Mouse (Mus musculus) liver, embryonic 16.5 days (tissue): ENCODE data around the gene Lrrc3. TPM values are rescaled to one million over a fixed set of nuclear protein-coding genes. Genes with fewer than 3 reads are reported as not detected.

Experiments
- polyA plus RNA-seq: library from polyadenylated mRNA; unstranded; fragments of >200 nt; fragmentation: Nextera tagmentation; extraction: Ambion mirVana; gene quantifications from 2 replicates; pipeline ENCODE4 v1.2.1, GENCODE M21; 2015

Lrrc3 gene
- polyA plus RNA-seq, 1 experiment from 2014 or later: 18.6 TPM

Other genes starting within 250 kb of the Lrrc3 start
- gene Tspear, start 216.0 kb downstream of the Lrrc3 start, polyA plus RNA-seq: 0.05 TPM in 1 of 2 replicates, not detected in the other
- gene Gm19402, start 211.8 kb downstream of the Lrrc3 start, polyA plus RNA-seq: not detected in 2 replicates
- not detected in 2 replicates for gene Gm9508, start 205.3 kb downstream of the Lrrc3 start, polyA plus RNA-seq
- not detected in 2 replicates for gene Gm10272, start 195.9 kb downstream of the Lrrc3 start, polyA plus RNA-seq
- not detected in 2 replicates for gene Gm10024, start 191.1 kb downstream of the Lrrc3 start, polyA plus RNA-seq
- gene Gm10142, start 186.7 kb downstream of the Lrrc3 start, polyA plus RNA-seq: not detected in 2 replicates
- not detected in 2 replicates for gene Krtap12-1, start 181.9 kb downstream of the Lrrc3 start, polyA plus RNA-seq
- not detected in 2 replicates for gene Gm10100, start 176.1 kb downstream of the Lrrc3 start, polyA plus RNA-seq
- not detected in 2 replicates for gene Gm18596, start 159.9 kb downstream of the Lrrc3 start, polyA plus RNA-seq
- gene Gm9736, start 151.2 kb downstream of the Lrrc3 start, polyA plus RNA-seq: not detected in 2 replicates
- gene Gm3233, start 142.9 kb downstream of the Lrrc3 start, polyA plus RNA-seq: not detected in 2 replicates
- not detected in 2 replicates for gene Gm3238, start 131.2 kb downstream of the Lrrc3 start, polyA plus RNA-seq
- not detected in 2 replicates for gene Gm7138, start 125.6 kb downstream of the Lrrc3 start, polyA plus RNA-seq
- gene Gm3250, start 120.0 kb downstream of the Lrrc3 start, polyA plus RNA-seq: not detected in 2 replicates
- not detected in 2 replicates for gene Gm7137, start 114.3 kb downstream of the Lrrc3 start, polyA plus RNA-seq
- gene Gm9639, start 107.5 kb downstream of the Lrrc3 start, polyA plus RNA-seq: not detected in 2 replicates
- gene Gm19668, start 103.4 kb downstream of the Lrrc3 start, polyA plus RNA-seq: not detected in 2 replicates
- gene Gm9507, start 90.7 kb downstream of the Lrrc3 start, polyA plus RNA-seq: not detected in 2 replicates
- gene Gm2696, start 87.9 kb downstream of the Lrrc3 start, polyA plus RNA-seq: not detected in 2 replicates
- gene Krtap10-4, start 75.4 kb downstream of the Lrrc3 start, polyA plus RNA-seq: not detected in 2 replicates
- gene Krtap10-10, start 66.6 kb downstream of the Lrrc3 start, polyA plus RNA-seq: not detected in 2 replicates
- not detected in 2 replicates for gene Gm36176, start 55.7 kb downstream of the Lrrc3 start, polyA plus RNA-seq
- not detected in 2 replicates for gene Gm10318, start 49.7 kb downstream of the Lrrc3 start, polyA plus RNA-seq
- gene Gm3285, start 40.6 kb downstream of the Lrrc3 start, polyA plus RNA-seq: not detected in 2 replicates
- 2.7 and 3.0 TPM in 2 replicates for gene Trpm2, start 68.0 kb upstream of the Lrrc3 start, polyA plus RNA-seq
- 3.7 and 4.0 TPM in 2 replicates for gene 1810043G02Rik, start 76.0 kb upstream of the Lrrc3 start, polyA plus RNA-seq
- gene Pfkl, start 107.5 kb upstream of the Lrrc3 start, polyA plus RNA-seq: 83.0 and 83.2 TPM in 2 replicates
- not detected in 2 replicates for gene Dnmt3l, start 139.4 kb upstream of the Lrrc3 start, polyA plus RNA-seq
- not detected in 2 replicates for gene Aire, start 141.1 kb upstream of the Lrrc3 start, polyA plus RNA-seq
- gene Icosl, start 166.8 kb upstream of the Lrrc3 start, polyA plus RNA-seq: 1.5 and 1.7 TPM in 2 replicates